Mouse (Mus musculus): ENCODE results near the gene Gm21209. TPM values are rescaled to one million over a fixed set of nuclear protein-coding genes. Genes with fewer than 3 reads are reported as not detected.

Gm21209 gene
- not detected in 2 replicates for polyA plus RNA-seq (2012)

DNA sequence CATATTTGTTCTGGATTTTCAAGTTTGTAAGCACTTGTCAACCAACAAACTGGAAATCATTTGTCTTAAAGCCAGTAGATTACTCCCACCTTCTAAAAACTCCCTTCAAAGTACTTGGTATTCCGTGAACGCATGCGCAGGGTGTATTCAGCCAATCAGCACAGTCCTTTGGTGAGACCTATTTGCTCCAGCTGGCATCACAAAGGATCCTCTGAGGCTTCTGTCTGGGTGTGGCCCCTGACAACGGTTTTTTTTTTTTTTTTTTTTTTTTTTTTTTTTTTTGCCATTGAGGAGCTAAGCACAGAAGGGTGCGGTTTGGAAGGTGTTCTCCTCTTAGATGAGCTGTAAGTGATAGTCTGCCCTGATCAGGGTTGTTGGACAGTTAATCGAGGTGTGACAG is at the start of gene Gm21209:
Gm21209 (plus strand) TSS at position 301 of the 400 bp plus-strand sequence.

All from megakaryocyte-erythroid progenitor cell, adult 5 weeks (primary cell).